Mouse (Mus musculus): ENCODE measurements around the gene Pla2g12a.

GRCm38 (mm10) chr3:129904381-129905132 is 26.2 kb downstream of the Pla2g12a start:
- TF ChIP-seq CTCF (IDR thresholded peaks at IDR 0.05; ENCODE audit: insufficient read depth, low read depth, low read length) (no peak), POLR2A (IDR thresholded peaks at IDR 0.05; ENCODE audit: insufficient read depth, low read depth, low read length) (no peak)
